Mouse (Mus musculus) brain, embryonic 14.5 days (tissue): ENCODE measurements around the gene Pgm5.

ENCODE experiments used
- CTCF ChIP-seq: fragments of 200-500 bp; IDR thresholded peaks from 2 replicates; pipeline ENCODE4 v1.5.1; 2012; ENCODE audit warnings: inconsistent platforms, mild to moderate bottlenecking, moderate library complexity, borderline replicate concordance; ENCODE audit not compliant: insufficient read depth, insufficient read length; ENCODE audit errors: extremely low read depth
- POLR2A ChIP-seq: fragments of 200-500 bp; IDR thresholded peaks from 2 replicates; pipeline ENCODE4 v1.6.1; 2012; ENCODE audit warnings: mild to moderate bottlenecking, inconsistent platforms, borderline replicate concordance; ENCODE audit not compliant: poor library complexity, insufficient read depth, insufficient read length, severe bottlenecking; ENCODE audit errors: extremely low read depth

DNA sequence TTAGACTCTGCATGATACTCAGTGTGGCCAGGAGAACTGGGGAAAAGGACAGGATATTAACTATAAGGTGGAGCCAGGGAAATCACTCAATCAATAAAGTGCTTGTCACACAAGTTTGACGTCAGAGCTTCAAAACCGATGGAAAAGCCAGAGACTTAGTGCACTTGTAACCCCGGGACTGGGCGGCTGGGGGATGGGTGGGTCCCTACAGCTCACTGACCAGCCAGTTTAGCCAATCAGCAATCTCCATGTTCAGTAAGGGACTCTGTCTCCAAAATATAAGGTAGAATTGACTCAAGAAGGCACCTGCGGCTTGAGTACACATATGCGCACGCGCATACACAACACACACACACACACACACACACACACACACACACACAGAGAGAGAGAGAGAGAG is 213.6 kb downstream of the Pgm5 start:
- TF ChIP-seq CTCF (no peak), POLR2A (no peak)
